Mouse (Mus musculus): ENCODE data around the gene Sipa1l2.

DNA sequence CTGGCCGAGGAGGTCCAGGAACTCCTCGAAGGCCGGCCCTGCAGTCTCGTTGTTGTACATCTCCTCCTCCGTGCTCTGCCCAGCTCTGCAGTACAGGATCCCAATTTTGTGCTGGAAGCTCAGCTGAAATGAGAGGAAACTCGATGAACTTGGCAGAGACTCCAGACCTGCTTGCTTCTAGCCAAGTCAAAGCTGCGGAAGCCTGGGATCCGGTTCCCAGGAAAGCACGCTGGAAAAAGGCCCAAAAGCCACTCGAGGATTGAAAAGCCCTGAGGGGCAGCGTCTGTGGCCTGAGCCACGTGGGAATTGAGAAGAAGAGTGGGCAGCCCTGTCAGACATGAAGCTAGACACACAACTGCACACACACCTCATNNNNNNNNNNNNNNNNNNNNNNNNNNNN is 94.7 kb downstream of the Sipa1l2 start:
- TF ChIP-seq CTCF (conservative IDR thresholded peaks at IDR 0.05; ENCODE audit: insufficient read depth, insufficient read length, low read depth, low read length) (no peak), POLR2A (IDR thresholded peaks at IDR 0.05; ENCODE audit: low read depth, low read length) (no peak)
